Mouse (Mus musculus) ovary, adult 10 weeks (tissue): ENCODE results near the gene Tubd1. TPM values are rescaled to one million over a fixed set of nuclear protein-coding genes. Genes with fewer than 3 reads are reported as not detected.

ENCODE experiments used
- polyA plus RNA-seq: library from polyadenylated mRNA; stranded (reverse); fragments of 350-450 nt; fragmentation: Illumina TruSeq; extraction: RNeasy Lipid Tissue Mini Kit (QIAGEN cat#74804); gene quantifications from one replicate; pipeline ENCODE4 v1.2.3, GENCODE M21; 2014

Gene Tubd1
- 7.4 TPM for polyA plus RNA-seq

DNA sequence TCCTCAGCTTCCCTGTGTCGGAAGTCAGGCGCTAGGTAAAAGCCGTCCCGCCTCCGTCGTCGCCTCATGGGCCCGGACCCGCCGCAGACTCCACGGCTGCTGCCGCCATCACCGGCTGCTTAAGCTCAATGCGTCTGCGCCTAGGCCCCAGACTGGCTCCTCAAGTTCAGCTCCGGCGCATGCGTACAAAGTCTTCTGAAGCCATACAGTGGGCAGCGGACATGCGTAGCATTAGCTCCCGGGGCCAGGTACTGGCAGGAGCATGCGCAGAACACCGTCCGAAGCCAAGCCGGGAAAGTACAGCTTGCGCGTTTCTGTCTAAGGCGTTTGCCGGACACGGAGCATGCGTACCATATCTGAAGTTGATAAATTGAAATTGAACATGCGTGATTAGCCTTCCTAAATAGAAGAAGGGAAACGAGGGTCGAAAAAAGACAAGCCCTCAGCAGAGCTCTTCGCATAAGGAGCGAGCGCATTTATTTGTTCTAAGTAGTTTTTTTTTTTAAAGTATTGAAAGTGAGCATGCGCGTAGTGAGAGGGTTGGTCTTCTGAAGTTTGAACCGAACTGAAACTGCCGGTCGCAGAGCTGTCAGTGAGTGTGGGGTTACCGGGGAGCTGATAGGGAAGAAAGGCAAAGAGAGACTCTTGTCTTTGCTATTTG is at the start of gene Tubd1, which contains the start of gene Rps6kb1:
Tubd1 (plus strand) TSS at position 353 of the 661 bp plus-strand sequence.
Rps6kb1 (minus strand) TSS at position 167 of the 661 bp plus-strand sequence.

Other genes with a start within 250 kb of the Tubd1 start
- 173 TPM for gene Med13, start 187.4 kb upstream of the Tubd1 start, polyA plus RNA-seq
- gene Rnft1, start 60.3 kb upstream of the Tubd1 start, polyA plus RNA-seq: 85.3 TPM
- gene Rps6kb1, start 186 bp upstream of the Tubd1 start, polyA plus RNA-seq: 62.3 TPM
- 197 TPM for gene Vmp1, start 138.8 kb downstream of the Tubd1 start, polyA plus RNA-seq
- 31.0 TPM for gene Ptrh2, start 139.0 kb downstream of the Tubd1 start, polyA plus RNA-seq
- 432 TPM for gene Cltc, start 212.6 kb downstream of the Tubd1 start, polyA plus RNA-seq